Mouse (Mus musculus): Measurements from ENCODE around the gene Rbck1.
"Not testable (repeated sequence)": the region's sequence is repeated elsewhere in the genome, so short reads cannot be mapped to it uniquely, and the experiment has no call there.

- not testable (repeated sequence) for TF ChIP-seq CHD2 (IDR thresholded peaks at IDR 0.05; ENCODE audit: low read depth, low read length); ZNF384 (IDR thresholded peaks at IDR 0.05; ENCODE audit: low read depth, low read length); HCFC1 (IDR thresholded peaks at IDR 0.05; ENCODE audit: borderline replicate concordance, insufficient read depth, low read length); MAFK (IDR thresholded peaks at IDR 0.05; ENCODE audit: insufficient read depth, low read depth, low read length)
Measured at GRCm38 (mm10) chr2:152358977-152359376, 26.5 kb upstream of the Rbck1 start.
